Mouse (Mus musculus): ENCODE data around the gene Adcy5.

- TF ChIP-seq POLR2A (IDR thresholded peaks at IDR 0.05; ENCODE audit: insufficient read length, low read depth) (no peak), USF1 (IDR thresholded peaks at IDR 0.05; ENCODE audit: low read depth) (no peak)
These were observed at the start of gene Adcy5 for GRCm38 (mm10) chr16:35154641-35155390.
